Mouse (Mus musculus): ENCODE results near the gene Aoc1. TPM values are rescaled to one million over a fixed set of nuclear protein-coding genes. Genes with fewer than 3 reads are reported as not detected.
"Not testable (repeated sequence)": the region's sequence is repeated elsewhere in the genome, so short reads cannot be mapped to it uniquely, and the experiment has no call there.

The Aoc1 gene
- total RNA-seq, 2 experiments from 2014 or later = not detected

DNA sequence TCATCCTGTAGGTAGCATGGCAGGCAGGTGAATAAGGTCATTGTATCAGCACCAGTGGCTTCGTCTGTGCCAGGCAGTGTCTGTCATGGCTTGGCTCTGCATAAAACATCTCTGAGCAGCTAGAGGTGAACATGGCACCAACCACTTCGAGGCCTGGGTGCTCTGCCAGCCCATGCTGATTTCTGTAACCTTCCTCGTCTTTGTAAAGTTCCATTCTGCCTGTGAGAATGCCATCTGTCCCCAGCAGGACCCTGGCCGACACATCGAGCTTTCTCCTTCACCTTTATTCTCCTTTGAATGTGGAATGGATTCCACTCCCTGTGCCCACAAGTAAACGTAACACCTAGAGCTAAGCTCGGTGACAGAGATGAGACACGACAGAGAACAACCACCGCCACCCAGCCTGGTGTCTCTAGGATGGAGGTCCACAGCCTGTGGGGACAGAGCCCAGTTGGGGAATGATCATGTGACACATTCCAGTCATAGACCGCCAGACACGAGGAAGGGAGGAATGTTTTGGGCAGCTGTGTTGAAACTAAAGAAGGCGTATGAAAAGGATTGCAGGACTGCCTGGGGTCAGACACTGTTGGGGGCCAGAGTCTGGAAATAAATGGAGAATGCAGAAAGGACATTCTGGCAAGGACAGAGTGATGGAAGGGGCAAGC, 10.9 kb upstream of the Aoc1 start:
- DNase-seq = no peak

DNA sequence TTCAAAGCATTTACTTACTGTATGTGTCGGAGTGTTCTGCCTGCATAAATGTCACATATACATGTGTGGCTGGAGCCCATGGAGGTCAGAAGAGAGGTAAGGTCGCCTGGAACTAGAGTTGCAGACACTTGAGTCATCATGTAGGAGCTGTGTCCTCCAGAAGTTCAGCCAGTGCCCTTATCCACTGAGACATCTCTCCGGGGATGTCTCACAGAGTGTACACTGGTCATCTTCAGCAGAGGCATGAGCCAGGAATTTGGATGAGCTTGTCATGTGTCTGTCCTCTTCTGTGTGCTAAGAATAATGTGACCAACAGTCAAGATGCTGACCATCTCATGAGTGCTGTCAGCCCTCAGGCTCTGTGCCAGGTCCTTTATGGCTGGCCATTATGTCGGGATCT, 9.9 kb upstream of the Aoc1 start:
- no peak for DNase-seq

- no peak for DNase-seq
These were observed 9.2 kb upstream of the Aoc1 start for GRCm38 (mm10) chr6:48863488-48863887.

- no peak for DNase-seq
These were observed 8.5 kb upstream of the Aoc1 start for GRCm38 (mm10) chr6:48864181-48864580.

DNA sequence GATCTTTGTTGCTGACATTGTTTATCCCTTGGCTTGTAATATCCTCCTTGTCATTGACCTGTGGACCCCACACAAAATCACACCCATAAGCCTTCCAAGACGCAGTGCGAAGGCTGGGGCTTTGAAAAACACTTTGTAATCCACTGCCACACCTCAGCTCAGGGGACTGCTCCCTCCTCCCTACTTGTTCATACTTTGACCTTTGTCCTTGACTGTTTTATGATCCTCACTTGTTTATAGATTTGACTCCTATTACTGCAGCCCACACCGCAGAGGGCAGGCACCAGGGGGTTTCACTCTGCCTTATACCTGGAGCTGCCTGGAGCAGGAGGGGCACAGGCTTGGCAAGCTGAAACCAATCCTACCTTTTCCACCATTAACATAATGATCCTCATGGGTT, 8.0 kb upstream of the Aoc1 start:
- DNase-seq = no peak

DNA sequence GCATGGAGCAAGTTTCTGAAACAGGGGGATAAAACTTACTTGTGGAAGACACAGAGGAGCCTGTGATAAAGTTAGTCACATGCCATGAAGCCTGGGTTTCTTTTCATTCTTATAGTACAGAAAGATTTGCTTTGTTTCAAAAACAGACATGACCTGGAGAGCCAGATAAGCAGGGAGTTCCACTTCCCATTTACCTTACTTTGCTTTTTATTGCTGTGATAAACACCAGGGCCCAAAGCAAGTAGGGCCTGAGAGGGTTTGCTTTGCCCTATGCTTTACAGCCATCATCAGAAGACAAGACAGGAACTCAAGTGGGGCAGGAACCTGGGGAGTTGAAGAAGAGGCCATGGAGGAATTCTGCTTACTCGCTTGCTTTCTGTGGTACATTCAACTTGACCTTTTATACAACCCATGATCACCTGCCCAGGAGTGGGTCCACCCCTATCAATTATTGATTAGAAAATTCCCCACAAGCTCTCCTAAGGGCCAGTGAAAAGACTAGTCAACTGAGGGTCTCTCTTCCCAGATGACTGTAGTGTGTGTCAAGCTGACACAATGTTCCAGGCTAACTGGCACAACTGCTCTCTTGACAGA, 7.4 kb upstream of the Aoc1 start:
- DNase-seq = no peak

- DNase-seq = not testable (repeated sequence)
These were observed 6.2 kb upstream of the Aoc1 start for GRCm38 (mm10) chr6:48866355-48866950.

DNA sequence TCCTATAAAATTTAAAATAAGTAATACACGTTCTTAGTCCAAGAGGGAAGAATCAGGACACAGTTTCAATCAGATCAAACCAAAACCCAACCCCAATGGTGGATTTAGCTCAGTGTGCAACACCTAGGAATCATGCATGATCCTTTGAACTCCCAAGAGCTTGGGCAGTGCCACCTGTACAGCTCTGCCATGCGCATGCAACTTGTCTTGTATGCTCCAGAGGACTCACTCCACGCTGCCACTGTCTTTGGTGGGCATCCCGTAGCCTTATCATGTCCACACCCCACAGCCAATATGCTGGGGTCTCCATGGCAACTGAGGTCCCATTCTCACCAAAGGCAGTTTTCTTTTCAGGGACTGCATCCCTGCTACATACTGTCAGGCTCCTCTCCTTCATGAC, 5.5 kb upstream of the Aoc1 start:
- no peak for DNase-seq

DNA sequence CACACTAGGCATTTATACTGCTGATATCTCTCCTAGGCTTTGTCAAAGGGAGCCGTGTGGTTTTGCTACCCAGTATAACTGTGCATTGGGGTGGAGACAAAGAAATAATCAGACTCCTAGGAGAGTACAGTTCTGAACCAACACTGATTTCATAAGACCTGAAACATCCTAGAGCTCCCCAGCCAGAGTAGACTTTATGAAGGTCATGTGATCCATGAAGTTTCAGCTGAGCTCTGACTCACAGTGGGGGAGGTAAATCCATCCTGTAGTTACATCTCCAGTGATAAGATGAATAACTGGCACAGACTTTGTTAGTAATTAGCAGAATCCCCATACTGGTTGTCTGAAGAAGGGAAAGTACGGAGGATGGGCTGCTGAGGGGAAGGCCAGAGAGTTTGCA, 2.9 kb upstream of the Aoc1 start:
- no peak for DNase-seq

DNA sequence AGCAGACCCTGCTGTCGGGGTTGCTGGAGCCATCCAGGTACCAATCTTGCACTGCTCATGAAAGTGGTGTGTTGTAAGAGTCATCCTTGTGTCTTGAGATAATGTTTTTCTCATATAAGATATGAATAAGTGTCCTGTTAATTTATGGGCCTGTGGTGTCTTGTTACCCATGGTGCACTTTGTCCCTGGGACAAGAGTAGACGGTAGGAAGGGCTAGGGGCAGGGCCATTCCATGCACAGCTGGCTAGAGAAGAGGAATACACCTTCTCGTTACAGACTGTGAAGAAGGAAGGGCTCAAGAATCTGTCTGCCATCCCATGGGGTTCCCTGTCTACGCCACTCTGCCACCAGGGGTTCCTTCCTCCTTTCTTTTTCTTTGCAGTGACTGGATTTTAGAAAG, 1.9 kb downstream of the Aoc1 start:
- no peak for DNase-seq

DNA sequence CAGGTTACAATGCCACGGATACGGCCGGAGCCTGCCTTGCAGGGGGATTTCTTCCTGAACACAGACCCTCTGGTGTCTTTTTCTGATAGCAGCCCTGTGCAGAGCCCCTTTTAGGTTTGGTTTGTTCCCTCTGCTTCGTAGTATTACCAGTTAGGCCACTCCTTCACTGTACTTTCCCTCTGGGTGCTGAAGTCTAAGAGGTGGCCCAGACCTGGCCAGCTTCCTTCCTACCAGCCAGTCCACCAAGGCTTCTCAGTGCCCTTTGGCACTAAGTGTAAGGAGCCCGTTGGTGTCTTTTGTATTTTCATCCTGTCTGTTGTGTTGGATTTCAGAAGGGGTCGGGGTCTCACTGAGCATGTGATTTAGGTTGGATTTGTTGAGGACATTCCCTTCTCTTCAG, 2.8 kb downstream of the Aoc1 start:
- DNase-seq = no peak

DNA sequence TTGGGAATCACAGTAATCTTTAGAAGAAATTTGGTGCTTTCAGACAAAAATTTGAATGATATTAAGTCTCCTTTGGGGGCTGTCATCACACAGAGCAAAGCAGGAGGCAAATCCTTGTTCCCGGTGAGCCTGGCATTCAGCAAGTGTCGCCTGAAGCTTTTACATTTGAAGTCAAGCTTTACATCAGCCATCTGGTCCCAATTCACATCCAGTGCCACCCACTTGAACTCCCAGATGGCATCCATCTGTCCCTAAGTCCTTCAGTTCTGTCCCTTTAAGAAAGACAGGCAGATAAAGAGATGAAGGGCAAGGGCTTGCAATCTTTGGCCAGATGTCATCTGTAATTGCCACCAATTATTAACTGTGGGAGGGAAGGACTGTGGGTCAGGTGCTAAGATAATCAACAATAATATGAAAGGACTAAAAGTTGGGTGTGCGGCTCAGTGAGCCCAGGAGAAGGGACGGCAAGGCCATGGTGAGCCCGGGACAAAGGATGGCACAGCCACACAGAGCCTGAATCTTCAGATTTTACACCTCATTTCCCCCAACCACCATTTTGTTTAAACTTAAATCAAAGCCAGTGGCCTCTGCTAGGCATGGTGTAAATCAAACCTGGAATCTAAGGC, 3.9 kb downstream of the Aoc1 start:
- no peak for DNase-seq

GRCm38 (mm10) chr6:48894203-48894602, 21.5 kb downstream of the Aoc1 start:
- DNase-seq = no peak

GRCm38 (mm10) chr6:48894938-48895818, 22.5 kb downstream of the Aoc1 start:
- DNase-seq = no peak

- DNase-seq = no peak
These were observed 23.2 kb downstream of the Aoc1 start for GRCm38 (mm10) chr6:48895941-48896340.

DNA sequence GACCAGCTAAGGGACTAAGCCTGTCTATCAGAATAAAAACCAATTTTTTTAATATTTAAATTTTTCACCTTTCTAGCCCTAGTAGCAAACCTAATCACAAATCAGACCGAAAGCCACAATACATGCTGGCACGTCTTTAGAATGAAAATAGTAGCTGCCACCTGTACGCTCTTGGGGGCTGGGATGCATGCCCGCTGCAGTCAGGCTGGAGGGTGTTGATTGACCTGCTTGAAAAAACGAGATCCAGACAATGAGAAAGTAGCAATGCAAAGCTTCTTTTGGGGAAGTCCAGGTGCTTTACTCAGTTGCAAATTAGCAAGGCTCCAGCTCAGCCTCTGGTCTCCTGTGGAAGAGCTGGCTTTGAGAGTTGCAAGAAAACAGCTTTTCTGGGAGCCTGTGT, 24.3 kb downstream of the Aoc1 start:
- no peak for DNase-seq

DNA sequence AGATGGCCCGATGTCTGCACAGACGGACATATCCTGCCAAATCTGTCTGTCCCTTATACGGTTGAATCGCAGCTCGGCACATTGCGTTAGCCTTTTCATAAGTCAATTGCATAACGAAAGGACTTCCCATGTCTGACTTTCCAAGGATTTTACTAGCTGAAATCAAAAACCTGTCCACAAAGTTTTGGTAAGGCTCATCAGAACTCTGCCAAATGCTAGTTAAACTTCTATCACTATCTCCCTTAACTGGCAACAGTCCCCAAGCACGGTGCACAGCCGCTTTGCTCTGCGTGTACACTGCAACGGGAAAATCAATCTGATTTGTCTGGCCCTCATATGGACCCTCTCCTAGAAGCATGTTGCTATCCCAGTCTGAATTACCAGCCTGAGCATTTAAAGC, 28.6 kb downstream of the Aoc1 start:
- DNase-seq = not testable (repeated sequence)

- no peak for DNase-seq
These were observed 30.1 kb downstream of the Aoc1 start for GRCm38 (mm10) chr6:48902511-48903406.

GRCm38 (mm10) chr6:48903437-48903836, 30.7 kb downstream of the Aoc1 start:
- no peak for DNase-seq

DNA sequence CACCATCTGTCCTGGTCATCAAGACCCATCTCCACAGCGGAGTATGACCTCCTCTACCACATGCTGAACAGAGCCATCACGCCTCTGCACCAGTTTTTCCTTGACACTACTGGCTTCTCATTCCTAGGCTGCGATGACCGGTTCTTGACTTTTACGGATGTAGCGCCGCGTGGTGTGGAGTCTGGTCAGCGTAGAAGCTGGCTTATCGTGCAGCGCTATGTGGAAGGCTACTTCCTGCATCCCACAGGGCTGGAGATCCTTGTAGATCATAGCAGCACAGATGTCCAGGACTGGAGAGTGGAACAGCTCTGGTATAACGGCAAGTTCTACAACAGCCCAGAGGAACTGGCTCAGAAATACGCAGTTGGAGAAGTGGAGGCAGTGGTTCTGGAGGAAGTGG, 32.9 kb downstream of the Aoc1 start:
- DNase-seq = no peak

DNA sequence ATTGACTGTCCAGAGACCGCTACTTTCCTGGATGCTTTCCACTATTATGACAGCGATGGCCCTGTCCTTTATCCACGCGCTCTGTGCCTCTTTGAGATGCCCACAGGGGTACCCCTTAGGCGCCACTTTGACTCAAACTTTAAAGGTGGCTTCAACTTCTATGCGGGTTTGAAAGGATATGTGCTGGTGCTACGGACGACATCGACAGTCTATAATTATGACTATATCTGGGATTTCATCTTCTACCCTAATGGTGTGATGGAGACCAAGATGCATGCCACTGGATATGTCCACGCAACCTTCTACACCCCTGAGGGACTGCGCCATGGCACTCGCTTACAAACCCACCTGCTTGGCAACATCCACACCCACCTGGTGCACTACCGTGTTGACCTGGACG, 33.7 kb downstream of the Aoc1 start:
- DNase-seq = no peak
